Mouse (Mus musculus) hindbrain, embryonic 16.5 days (tissue): Measurements from ENCODE around the gene Usp22. TPM values are rescaled to one million over a fixed set of nuclear protein-coding genes. Genes with fewer than 3 reads are reported as not detected.
"Not testable (repeated sequence)": the region's sequence is repeated elsewhere in the genome, so short reads cannot be mapped to it uniquely, and the experiment has no call there.

ENCODE experiments used
- ATAC-seq: fragments of 200-750 bp; cut with Nextera tagmentation; 2 replicates; pipeline ENCODE4 v1.8.0; 2017; ENCODE audit warnings: moderate TSS enrichment, moderate library complexity
- H3K27ac ChIP-seq: fragments of 300-500 bp; sonication (generic); 2 replicates; pipeline ENCODE4 v1.5.1; 2014; ENCODE audit warnings: low read depth, mild to moderate bottlenecking, control low read depth, low read length, moderate library complexity
- H3K27me3 ChIP-seq: fragments of 300-500 bp; sonication (generic); replicated peaks from 2 replicates; pipeline ENCODE4 v1.6.1; 2014; ENCODE audit warnings: low read length; ENCODE audit not compliant: control insufficient read depth, insufficient read depth
- H3K36me3 ChIP-seq: fragments of 300-500 bp; sonication (generic); 2 replicates; pipeline ENCODE4 v1.6.1; 2014; ENCODE audit warnings: mild to moderate bottlenecking, low read length, moderate library complexity, mixed read lengths; ENCODE audit not compliant: control insufficient read depth, insufficient read depth
- H3K4me1 ChIP-seq: fragments of 300-500 bp; sonication (generic); 2 replicates; pipeline ENCODE4 v1.6.1; 2014; ENCODE audit warnings: low read depth, low read length; ENCODE audit not compliant: control insufficient read depth, insufficient read depth
- H3K4me2 ChIP-seq: fragments of 300-500 bp; sonication (generic); 2 replicates; pipeline ENCODE4 v1.6.1; 2014; ENCODE audit warnings: mild to moderate bottlenecking, low read length, control low read depth, moderate library complexity
- H3K4me3 ChIP-seq: fragments of 300-500 bp; sonication (generic); 2 replicates; pipeline ENCODE4 v1.5.1; 2014; ENCODE audit warnings: mild to moderate bottlenecking, low read length, control low read depth, moderate library complexity
- H3K9ac ChIP-seq: fragments of 300-500 bp; sonication (generic); 2 replicates; pipeline ENCODE4 v1.6.1; 2014; ENCODE audit warnings: low read depth, mild to moderate bottlenecking, control low read depth, low read length, moderate library complexity
- H3K9me3 ChIP-seq: fragments of 300-500 bp; sonication (generic); 2 replicates; pipeline ENCODE4 v1.6.1; 2014; ENCODE audit warnings: mild to moderate bottlenecking, low read length, moderate library complexity; ENCODE audit not compliant: control insufficient read depth
- WGBS: fragments of 180-500 bp; shearing (Covaris S2); extraction: QIAGEN DNeasy Blood & Tissue Kit; methylation state at CpG from one replicate; pipeline ENCODE4 v1.1.7; 2014; 5-methylcytosine and 5-hydroxymethylcytosine counted together
- polyA plus RNA-seq: library from polyadenylated mRNA; unstranded; fragments of >200 nt; fragmentation: Nextera tagmentation; extraction: Ambion mirVana; gene quantifications from 2 replicates; pipeline ENCODE4 v1.2.1, GENCODE M21; 2015

Gene Usp22
- polyA plus RNA-seq, 1 experiment from 2014 or later = 341 TPM

- no peak for ATAC-seq
- Histone ChIP-seq H3K9me3 (no peaks in the 10 kb centered on the region), H3K9ac (no peak overlapping the region), H3K27me3 (no peaks in the 10 kb centered on the region), H3K36me3 (no peaks in the 10 kb centered on the region), H3K4me3 (no peak overlapping the region), H3K4me1 (no peaks in the 10 kb centered on the region), H3K4me2 (no peak overlapping the region), H3K27ac (no peak overlapping the region)
- WGBS = 78% methylated on average over 2 of the region's 2 CpGs
Observed at GRCm38 (mm10) chr11:61141693-61142092, 33.2 kb downstream of the Usp22 start.

GRCm38 (mm10) chr11:61132943-61133342 lies 41.9 kb downstream of the Usp22 start:
- 86% methylated on average over 2 of the region's 2 CpGs for WGBS
- H3K27me3 ChIP-seq = no peaks in the 10 kb centered on the region
- H3K27ac ChIP-seq = no peak overlapping the region
- ATAC-seq = no peak
- no peak overlapping the region for H3K4me3 ChIP-seq
- no peak overlapping the region for H3K9ac ChIP-seq
- no peaks in the 10 kb centered on the region for H3K9me3 ChIP-seq
- H3K4me1 ChIP-seq = no peaks in the 10 kb centered on the region
- no peaks in the 10 kb centered on the region for H3K36me3 ChIP-seq
- H3K4me2 ChIP-seq = no peak overlapping the region

GRCm38 (mm10) chr11:61130646-61131045 lies 44.2 kb downstream of the Usp22 start:
- H3K9me3 ChIP-seq, H3K4me2 ChIP-seq, H3K4me1 ChIP-seq, H3K27ac ChIP-seq, H3K27me3 ChIP-seq, ATAC-seq, H3K4me3 ChIP-seq, H3K36me3 ChIP-seq, H3K9ac ChIP-seq: not testable (repeated sequence)
- WGBS = 79% methylated on average over 4 of the region's 4 CpGs

GRCm38 (mm10) chr11:61129305-61129704 lies 45.5 kb downstream of the Usp22 start:
- no peaks in the 10 kb centered on the region for H3K36me3 ChIP-seq
- H3K9me3 ChIP-seq = no peaks in the 10 kb centered on the region
- no peak overlapping the region for H3K27ac ChIP-seq
- 55% methylated on average over 10 of the region's 10 CpGs for WGBS
- no peak overlapping the region for H3K9ac ChIP-seq
- no peak overlapping the region for H3K4me3 ChIP-seq
- ATAC-seq = no peak
- no peaks in the 10 kb centered on the region for H3K4me1 ChIP-seq
- H3K27me3 ChIP-seq = no peaks in the 10 kb centered on the region
- no peak overlapping the region for H3K4me2 ChIP-seq

GRCm38 (mm10) chr11:61127421-61128055 lies 47.3 kb downstream of the Usp22 start:
- Histone ChIP-seq H3K4me3 (no peak overlapping the region), H3K9ac (no peak overlapping the region), H3K4me2 (no peak overlapping the region), H3K27me3 (no peaks in the 10 kb centered on the region), H3K27ac (no peak overlapping the region), H3K4me1 (no peaks in the 10 kb centered on the region), H3K36me3 (no peaks in the 10 kb centered on the region), H3K9me3 (no peaks in the 10 kb centered on the region)
- no peak for ATAC-seq
- 92% methylated on average over 8 of the region's 8 CpGs for WGBS

- no peak within 1 kb of the TSS for H3K9ac ChIP-seq
- no peak within 1 kb of the TSS for H3K27ac ChIP-seq
- no peaks in the 10 kb centered on the region for H3K4me1 ChIP-seq
- no peak for ATAC-seq
- no peaks in the 10 kb centered on the region for H3K36me3 ChIP-seq
- no peak within 1 kb of the TSS for H3K4me3 ChIP-seq
- no peaks in the 10 kb centered on the region for H3K27me3 ChIP-seq
- H3K9me3 ChIP-seq = no peaks in the 10 kb centered on the region
- H3K4me2 ChIP-seq = no peak within 1 kb of the TSS
- 86% methylated on average over 23 of the region's 23 CpGs for WGBS
Observed at GRCm38 (mm10) chr11:61126606-61127355, 48.1 kb downstream of the Usp22 start, which contains the start of gene Tnfrsf13b. TSS of gene Tnfrsf13b (plus strand) at chr11:61126755.

- Histone ChIP-seq H3K4me1 (no peaks in the 10 kb centered on the region), H3K9me3 (no peaks in the 10 kb centered on the region), H3K27ac (no peak overlapping the region), H3K4me2 (no peak overlapping the region), H3K9ac (no peak overlapping the region), H3K27me3 (no peaks in the 10 kb centered on the region), H3K4me3 (no peak overlapping the region), H3K36me3 (no peaks in the 10 kb centered on the region)
- no peak for ATAC-seq
- WGBS = 85% methylated on average over 5 of the region's 5 CpGs
Observed at GRCm38 (mm10) chr11:61125970-61126369, 48.9 kb downstream of the Usp22 start.

- Histone ChIP-seq H3K9ac (no peak overlapping the region), H3K27me3 (no peaks in the 10 kb centered on the region), H3K9me3 (no peaks in the 10 kb centered on the region), H3K4me2 (no peak overlapping the region), H3K4me3 (no peak overlapping the region), H3K36me3 (no peaks in the 10 kb centered on the region), H3K27ac (no peak overlapping the region), H3K4me1 (no peaks in the 10 kb centered on the region)
- no peak for ATAC-seq
- 77% methylated on average over 3 of the region's 3 CpGs for WGBS
Observed at GRCm38 (mm10) chr11:61123886-61124285, 51.0 kb downstream of the Usp22 start.

GRCm38 (mm10) chr11:61122769-61123288 lies 52.0 kb downstream of the Usp22 start:
- no peak overlapping the region for H3K9ac ChIP-seq
- no peaks in the 10 kb centered on the region for H3K9me3 ChIP-seq
- no peaks in the 10 kb centered on the region for H3K36me3 ChIP-seq
- no peak overlapping the region for H3K4me2 ChIP-seq
- 89% methylated on average over 8 of the region's 8 CpGs for WGBS
- no peak overlapping the region for H3K27ac ChIP-seq
- H3K4me3 ChIP-seq = no peak overlapping the region
- no peak for ATAC-seq
- no peaks in the 10 kb centered on the region for H3K27me3 ChIP-seq
- H3K4me1 ChIP-seq = no peaks in the 10 kb centered on the region
